Mouse (Mus musculus): ENCODE measurements around the gene Cycs.

DNA sequence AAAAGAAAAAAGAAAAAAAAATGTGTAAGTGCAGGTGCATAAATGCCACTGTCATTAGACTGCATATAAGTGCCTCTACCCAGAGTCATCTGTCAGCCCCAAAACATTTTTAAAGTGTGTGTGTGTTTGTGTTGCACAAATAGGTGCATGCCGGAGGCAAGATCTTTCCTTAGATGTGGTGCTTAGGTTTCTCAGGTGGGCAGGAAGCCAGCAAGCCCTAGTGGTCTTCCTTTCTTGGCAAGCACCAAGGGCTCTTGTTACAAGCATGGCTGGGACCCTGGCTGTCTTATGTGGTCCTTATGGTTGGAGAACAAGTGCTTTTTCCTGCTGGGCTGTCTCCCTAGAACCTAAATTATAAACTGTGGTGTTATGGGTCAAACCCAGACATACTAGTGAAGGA is 5.3 kb upstream of the Cycs start:
- TF ChIP-seq CTCF (IDR thresholded peaks at IDR 0.05; ENCODE audit: borderline replicate concordance, insufficient read depth, low read depth, low read length) (no peak), POLR2A (IDR thresholded peaks at IDR 0.05; ENCODE audit: borderline replicate concordance, insufficient read depth, low read length) (no peak)
